In genomic region chr6:96165818-96166379, GRCm38 (mm10) we compare ENCODE assay signal across 21 mouse cellular contexts. TPM values are rescaled to one million over a fixed set of nuclear protein-coding genes. Genes with fewer than 3 reads are reported as not detected.
A peak's percentile ranks its signal among the peaks of the same experiment; 100 is the strongest.
DNase-seq lines count a peak whose midpoint lies in the region; ATAC-seq and TF ChIP-seq lines count a peak whose summit lies in the region.
"Had no signal": no experiment of that assay in that cellular context is flagged by ENCODE, and none has a peak within 500 bp of the region (broad histone marks: within the 10 kb centered on the region; RNA-seq: fewer than 3 reads in every experiment).

1700123L14Rik (minus strand) TSS chr6:96166243.

- peak within 1 kb of the TSS; percentile 61; the same call in 1 of the 2 replicates for H3K27ac ChIP-seq in layer of hippocampus, adult 2 months
- H3K27ac ChIP-seq in testis, adult 2 months (ENCODE audit: control insufficient read depth, insufficient read depth, low read depth, low read length): peak within 1 kb of the TSS; percentile 80
- H3K27ac ChIP-seq: embryonic facial prominence, embryonic 15.5 days; forebrain, embryonic 12.5 days; hindbrain, embryonic 15.5 days had no signal

- no peak for TF ChIP-seq CTCF in layer of hippocampus, adult 2 months (conservative IDR thresholded peaks at IDR 0.05)
- TF ChIP-seq CTCF in testis, adult 2 months (IDR thresholded peaks at IDR 0.05; ENCODE audit: control insufficient read depth, insufficient read depth, insufficient replicate concordance, low read depth, low read length): no peak

- no peak for DNase-seq in frontal cortex, adult 2 months (ENCODE audit: extremely low spot score in 1 of 2, low spot score in 1 of 2)
- no peak for DNase-seq in layer of hippocampus, adult 2 months (ENCODE audit: low spot score in 2 of 2)
- no peak for DNase-seq in layer of hippocampus, adult 11-12 months (ENCODE audit: low spot score)
- DNase-seq in testis, postnatal 10 days (ENCODE audit: low spot score): no peak
- DNase-seq in heart, postnatal 4 days: peak; percentile 10
- no peak for DNase-seq in urinary bladder, adult 18-20 months (ENCODE audit: low spot score in 2 of 2)
- DNase-seq: B cell, adult 2 months; liver; lung, adult 2 months had no signal

- no peaks in the 10 kb centered on the region for H3K36me3 ChIP-seq in testis, adult 2 months (ENCODE audit: control insufficient read depth, insufficient read depth, low read length)
- H3K36me3 ChIP-seq: embryonic facial prominence, embryonic 15.5 days; forebrain, embryonic 12.5 days; hindbrain, embryonic 15.5 days had no signal

- peak within 1 kb of the TSS; percentile 47 for H3K4me3 ChIP-seq in layer of hippocampus, adult 2 months
- peak within 1 kb of the TSS; percentile 92 for H3K4me3 ChIP-seq in testis, adult 2 months (ENCODE audit: control insufficient read depth, low read depth, low read length)
- H3K4me3 ChIP-seq: embryonic facial prominence, embryonic 15.5 days; forebrain, embryonic 12.5 days; hindbrain, embryonic 15.5 days; megakaryocyte, embryonic 14.5 days had no signal

- peak; percentile 72; the same call in 1 of the 2 replicates for TF ChIP-seq POLR2A in testis, adult 2 months (IDR thresholded peaks at IDR 0.05; ENCODE audit: control insufficient read depth, low read depth, low read length)

- peak; percentile 38; the same call in 1 of the 2 replicates for ATAC-seq in frontal cortex, adult (ENCODE audit: low TSS enrichment)
- ATAC-seq: intestine, postnatal 0 days had no signal

- H3K4me1 ChIP-seq in testis, adult 2 months (ENCODE audit: control insufficient read depth, insufficient read depth, low read length): peaks cover 9% of the 10 kb centered on the region
- H3K4me1 ChIP-seq: embryonic facial prominence, embryonic 15.5 days; forebrain, embryonic 12.5 days; hindbrain, embryonic 15.5 days; megakaryocyte, embryonic 14.5 days had no signal

- H3K27me3 ChIP-seq in testis, adult 2 months (ENCODE audit: control insufficient read depth, insufficient read depth, low read length): no peaks in the 10 kb centered on the region
- H3K27me3 ChIP-seq: embryonic facial prominence, embryonic 15.5 days; forebrain, embryonic 12.5 days; hindbrain, embryonic 15.5 days; megakaryocyte, embryonic 14.5 days had no signal

RNA-seq across cellular contexts. Expression of gene 1700123L14Rik, which starts in this region (rescaled TPM):
- 0.06 TPM in 1 of 2 replicates, not detected in the other for polyA plus RNA-seq in frontal cortex, adult 2 months (2012; rRNA removed)
- total RNA-seq in layer of hippocampus, adult 2 months (2021): not detected
- 425 and 449 TPM in 2 replicates for polyA plus RNA-seq in testis, adult 2 months (2012; rRNA removed)
- total RNA-seq in heart, postnatal 4 days (2021): not detected
- total RNA-seq: left cerebral cortex, adult 18-20 months; midbrain, postnatal 0 days had no signal
- polyA plus RNA-seq: embryonic facial prominence, embryonic 15.5 days; forebrain, embryonic 12.5 days; heart, embryonic 14.5 days; intestine, postnatal 0 days; lung, adult 2 months; neural tube, embryonic 11.5 days; thymus, postnatal 0 days had no signal

Comparison
In these comparisons a context has a peak if more than half of its experiments do, and no peak if none do; other contexts are left out.
1. RNA of gene 1700123L14Rik (polyA plus RNA-seq): 425 to 449 TPM in testis, adult 2 months; 0.06 TPM in frontal cortex, adult 2 months; every median in the first group is over 100 times any median in the second.
2. Peak in DNase-seq in heart, postnatal 4 days; RNA of the gene not detected or under 1 TPM.